Mouse (Mus musculus) liver, embryonic 14.5 days (tissue): ENCODE measurements at regions not wholly inside any gene's neighbourhood (a gene's known extent, or its start where the extent isn't known, plus 50 kb on each side); places are given as distances from the start of the nearest gene placed in this dataset.

Source experiments
- CTCF ChIP-seq: IDR thresholded peaks from 2 replicates; pipeline ENCODE4 v1.5.1; 2016; ENCODE audit warnings: antibody characterized with exemption, low read depth, control low read depth
- EP300 ChIP-seq: IDR thresholded peaks from 2 replicates; pipeline ENCODE4 v1.6.1; 2016; ENCODE audit warnings: antibody characterized with exemption, low read depth

DNA sequence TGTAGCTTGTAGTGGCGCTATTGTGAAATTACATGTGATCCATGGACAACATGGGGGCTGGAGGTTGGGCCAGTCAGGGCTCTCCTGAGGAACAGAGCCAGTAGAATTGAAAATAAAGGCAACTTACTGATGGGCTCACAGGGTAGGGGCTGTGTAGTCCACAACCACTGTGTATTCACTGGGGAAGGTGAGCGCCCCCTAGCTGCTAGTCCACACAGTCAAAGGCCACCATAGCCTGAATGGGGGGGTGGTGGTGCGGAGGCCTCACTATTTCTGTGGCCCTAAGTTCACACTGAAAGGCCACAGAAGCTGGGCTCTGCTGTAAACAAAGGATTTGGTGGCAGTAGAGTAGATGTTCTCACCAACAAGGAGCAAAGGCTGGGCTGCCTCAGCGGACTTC, 636.8 kb upstream of the 3110018I06Rik start:
- TF ChIP-seq EP300 = no peak
- no peak for TF ChIP-seq CTCF
